Mouse (Mus musculus) MEL (cell line): ENCODE data around the gene Tnfsf12. TPM values are rescaled to one million over a fixed set of nuclear protein-coding genes. Genes with fewer than 3 reads are reported as not detected.

Source experiments
- DNase-seq: peaks from one replicate; pipeline ENCODE4 v3.0.0; 2011; ENCODE audit warnings: low read depth, low spot score
- H3K27ac ChIP-seq: 2 replicates; pipeline ENCODE4 v1.5.1; 2012; ENCODE audit warnings: low read depth, mild to moderate bottlenecking, control low read depth, low read length, moderate library complexity; ENCODE audit not compliant: control insufficient read depth
- H3K27me3 ChIP-seq, 2 experiments: fragments of 150-350 bp in 1 of 2; sonication (generic) in 1 of 2; 2 replicates each; pipeline ENCODE4 v1.6.1; 2012; ENCODE audit warnings: low read length in 2 of 2, mild to moderate bottlenecking in 2 of 2, improper control_type of control experiment in 1 of 2, moderate library complexity in 1 of 2; ENCODE audit not compliant: insufficient read depth in 2 of 2, control insufficient read depth in 1 of 2
- H3K36me3 ChIP-seq, 2 experiments: 2 replicates each; pipeline ENCODE4 v1.6.1; 2012 to 2014; ENCODE audit warnings: low read length in 2 of 2, improper control_type of control experiment in 1 of 2, inconsistent platforms in 1 of 2, mild to moderate bottlenecking in 1 of 2; ENCODE audit not compliant: insufficient read depth in 2 of 2, control insufficient read depth in 1 of 2
- H3K4me1 ChIP-seq, 2 experiments: fragments of 150-350 bp in 1 of 2; sonication (generic) in 1 of 2; 2 replicates each; pipeline ENCODE4 v1.6.1; 2012; ENCODE audit warnings: low read length in 2 of 2, improper control_type of control experiment in 1 of 2, mild to moderate bottlenecking in 1 of 2; ENCODE audit not compliant: insufficient read depth in 2 of 2, control insufficient read depth in 1 of 2
- H3K4me3 ChIP-seq, 2 experiments: fragments of 150-350 bp in 1 of 2; sonication (generic) in 1 of 2; 2 replicates each; pipeline ENCODE4 v1.5.1; 2012; ENCODE audit warnings: low read depth in 2 of 2, low read length in 2 of 2, mild to moderate bottlenecking in 2 of 2, moderate library complexity in 2 of 2, control low read depth in 1 of 2, improper control_type of control experiment in 1 of 2; ENCODE audit not compliant: control insufficient read depth in 1 of 2, insufficient read depth in 1 of 2
- H3K79me2 ChIP-seq: 2 replicates; pipeline ENCODE4 v1.6.1; 2012; ENCODE audit warnings: mild to moderate bottlenecking, low read length, moderate library complexity; ENCODE audit not compliant: control insufficient read depth, poor library complexity, insufficient read depth
- H3K9ac ChIP-seq: 2 replicates; pipeline ENCODE4 v1.6.1; 2012; ENCODE audit warnings: low read depth, mild to moderate bottlenecking, control low read depth, low read length, moderate library complexity; ENCODE audit not compliant: control insufficient read depth, poor library complexity, severe bottlenecking
- H3K9me3 ChIP-seq: fragments of 150-350 bp; sonication (generic); replicated peaks from 2 replicates; pipeline ENCODE4 v1.6.1; 2012; ENCODE audit warnings: mild to moderate bottlenecking, low read length, improper control_type of control experiment, moderate library complexity; ENCODE audit not compliant: insufficient read depth
- BHLHE40 ChIP-seq: IDR thresholded peaks from 2 replicates; pipeline ENCODE4 v1.6.1; 2012; ENCODE audit warnings: low read depth, mild to moderate bottlenecking, inconsistent platforms, low read length, improper control_type of control experiment, borderline replicate concordance
- CHD1 ChIP-seq: IDR thresholded peaks from 2 replicates; pipeline ENCODE4 v1.6.1; 2012; ENCODE audit warnings: low read depth, mild to moderate bottlenecking, inconsistent platforms, low read length, improper control_type of control experiment
- CHD2 ChIP-seq: IDR thresholded peaks from 2 replicates; pipeline ENCODE4 v1.6.1; 2011; ENCODE audit warnings: low read length, improper control_type of control experiment
- CTCF ChIP-seq, 3 experiments: IDR thresholded peaks in 2 of 3; conservative IDR thresholded peaks in 1 of 3; 2 replicates each; pipeline ENCODE4 v1.5.1; 2011 to 2012; ENCODE audit warnings: low read length in 3 of 3, low read depth in 2 of 3, mild to moderate bottlenecking in 2 of 3, improper control_type of control experiment in 1 of 3, inconsistent platforms in 1 of 3, mixed read lengths in 1 of 3, moderate library complexity in 1 of 3; ENCODE audit not compliant: control insufficient read depth in 1 of 3, insufficient read depth in 1 of 3, poor library complexity in 1 of 3, severe bottlenecking in 1 of 3
- E2F4 ChIP-seq: IDR thresholded peaks from 2 replicates; pipeline ENCODE4 v1.6.1; 2011; ENCODE audit warnings: low read depth, low read length, improper control_type of control experiment, borderline replicate concordance
- ELF1 ChIP-seq: IDR thresholded peaks from 2 replicates; pipeline ENCODE4 v1.6.1; 2014; ENCODE audit warnings: low read depth, mild to moderate bottlenecking, inconsistent platforms, low read length, improper control_type of control experiment, moderate library complexity
- EP300 ChIP-seq, 2 experiments: IDR thresholded peaks; 2 replicates each; pipeline ENCODE4 v1.6.1; 2011; ENCODE audit warnings: improper control_type of control experiment in 2 of 2, low read length in 2 of 2, low read depth in 1 of 2, mild to moderate bottlenecking in 1 of 2
- ETS1 ChIP-seq: IDR thresholded peaks from 2 replicates; pipeline ENCODE4 v1.6.1; 2012; ENCODE audit warnings: low read depth, mild to moderate bottlenecking, inconsistent platforms, low read length, improper control_type of control experiment, moderate library complexity
- GABPA ChIP-seq: IDR thresholded peaks from 2 replicates; pipeline ENCODE4 v1.6.1; 2012; ENCODE audit warnings: low read depth, mild to moderate bottlenecking, inconsistent platforms, low read length, improper control_type of control experiment, moderate library complexity
- HCFC1 ChIP-seq: IDR thresholded peaks from 2 replicates; pipeline ENCODE4 v1.6.1; 2012; ENCODE audit warnings: low read depth, mild to moderate bottlenecking, inconsistent platforms, low read length, improper control_type of control experiment, moderate library complexity
- JUND ChIP-seq: IDR thresholded peaks from 2 replicates; pipeline ENCODE4 v1.6.1; 2011; ENCODE audit warnings: low read depth, mild to moderate bottlenecking, improper control_type of control experiment, low read length
- KAT2A ChIP-seq: conservative IDR thresholded peaks from 2 replicates; pipeline ENCODE4 v1.6.1; 2012; ENCODE audit warnings: low read depth, low read length, improper control_type of control experiment, inconsistent platforms
- MAX ChIP-seq: IDR thresholded peaks from 2 replicates; pipeline ENCODE4 v1.6.1; 2011; ENCODE audit warnings: low read length, improper control_type of control experiment
- MAZ ChIP-seq: IDR thresholded peaks from 2 replicates; pipeline ENCODE4 v1.6.1; 2012; ENCODE audit warnings: low read depth, mild to moderate bottlenecking, inconsistent platforms, low read length, improper control_type of control experiment
- MXI1 ChIP-seq: IDR thresholded peaks from 2 replicates; pipeline ENCODE4 v1.6.1; 2011; ENCODE audit warnings: mild to moderate bottlenecking, low read depth, low read length, improper control_type of control experiment
- MYC ChIP-seq: IDR thresholded peaks from 2 replicates; pipeline ENCODE4 v1.6.1; 2011; ENCODE audit warnings: low read depth, mild to moderate bottlenecking, low read length, improper control_type of control experiment, moderate library complexity
- NELFE ChIP-seq: IDR thresholded peaks from 2 replicates; pipeline ENCODE4 v1.6.1; 2011; ENCODE audit warnings: low read depth, low read length, improper control_type of control experiment
- NRF1 ChIP-seq: IDR thresholded peaks from 2 replicates; pipeline ENCODE4 v1.6.1; 2014; ENCODE audit warnings: low read depth, mild to moderate bottlenecking, inconsistent platforms, low read length, improper control_type of control experiment, moderate library complexity; ENCODE audit not compliant: poor library complexity, insufficient read depth, severe bottlenecking
- POLR2AphosphoS5 ChIP-seq: IDR thresholded peaks from 2 replicates; pipeline ENCODE4 v1.6.1; 2012; ENCODE audit warnings: low read depth, borderline replicate concordance, mild to moderate bottlenecking, inconsistent platforms, low read length, moderate library complexity, mixed read lengths
- RAD21 ChIP-seq: IDR thresholded peaks from 2 replicates; pipeline ENCODE4 v1.6.1; 2011; ENCODE audit warnings: mild to moderate bottlenecking, low read depth, low read length, improper control_type of control experiment
- RCOR1 ChIP-seq: IDR thresholded peaks from 2 replicates; pipeline ENCODE4 v1.6.1; 2012; ENCODE audit warnings: low read depth, mild to moderate bottlenecking, inconsistent platforms, low read length, improper control_type of control experiment
- SIN3A ChIP-seq: IDR thresholded peaks from 2 replicates; pipeline ENCODE4 v1.6.1; 2012; ENCODE audit warnings: low read length, improper control_type of control experiment, inconsistent platforms
- SMC3 ChIP-seq: IDR thresholded peaks from 2 replicates; pipeline ENCODE4 v1.6.1; 2011; ENCODE audit warnings: low read depth, low read length, improper control_type of control experiment
- TAL1 ChIP-seq: IDR thresholded peaks from 2 replicates; pipeline ENCODE4 v1.6.1; 2012; ENCODE audit warnings: mild to moderate bottlenecking, inconsistent platforms, low read length, moderate library complexity, mixed read lengths
- TBP ChIP-seq: IDR thresholded peaks from 2 replicates; pipeline ENCODE4 v1.8.0; 2011; ENCODE audit warnings: low read depth, low read length, improper control_type of control experiment
- UBTF ChIP-seq: IDR thresholded peaks from 2 replicates; pipeline ENCODE4 v1.6.1; 2012; ENCODE audit warnings: low read depth, mild to moderate bottlenecking, inconsistent platforms, low read length, improper control_type of control experiment, moderate library complexity, borderline replicate concordance; ENCODE audit not compliant: insufficient read depth
- USF1 ChIP-seq: IDR thresholded peaks from 2 replicates; pipeline ENCODE4 v1.6.1; 2014; ENCODE audit warnings: low read depth, mild to moderate bottlenecking, inconsistent platforms, low read length, improper control_type of control experiment, moderate library complexity
- USF2 ChIP-seq, 2 experiments: IDR thresholded peaks; 2 replicates each; pipeline ENCODE4 v1.6.1; 2011 to 2012; ENCODE audit warnings: improper control_type of control experiment in 2 of 2, low read length in 2 of 2, borderline replicate concordance in 1 of 2, inconsistent platforms in 1 of 2, low read depth in 1 of 2, mild to moderate bottlenecking in 1 of 2; ENCODE audit not compliant: insufficient read depth in 1 of 2
- ZMIZ1 ChIP-seq: IDR thresholded peaks from 2 replicates; pipeline ENCODE4 v1.6.1; 2012; ENCODE audit warnings: low read depth, mild to moderate bottlenecking, inconsistent platforms, low read length, improper control_type of control experiment, moderate library complexity
- ZNF384 ChIP-seq: IDR thresholded peaks from 2 replicates; pipeline ENCODE4 v1.6.1; 2012; ENCODE audit warnings: low read depth, mild to moderate bottlenecking, inconsistent platforms, low read length, improper control_type of control experiment
- polyA plus RNA-seq, 2 experiments: library from polyadenylated mRNA; stranded (reverse) in 1 of 2; unstranded in 1 of 2; fragments of >175 nt in 1 of 2; fragments of >200 nt in 1 of 2; gene quantifications; 2 replicates each; pipeline versions ENCODE4 v1.2.1 to v1.2.4; 2012; ENCODE audit warnings: low replicate concordance in 2 of 2, low read depth in 1 of 2; ENCODE audit not compliant: insufficient read length in 2 of 2, insufficient read depth in 1 of 2, missing spikeins in 1 of 2
- total RNA-seq: library from RNA; depleted of rRNA; stranded (reverse); fragments of 300-350 nt; gene quantifications from 2 replicates; pipeline ENCODE4 v1.2.3, GENCODE M21; 2012

Tnfsf12 gene
- total and polyA plus RNA-seq, 3 experiments, result 0.10 TPM; not detected in 2

DNA sequence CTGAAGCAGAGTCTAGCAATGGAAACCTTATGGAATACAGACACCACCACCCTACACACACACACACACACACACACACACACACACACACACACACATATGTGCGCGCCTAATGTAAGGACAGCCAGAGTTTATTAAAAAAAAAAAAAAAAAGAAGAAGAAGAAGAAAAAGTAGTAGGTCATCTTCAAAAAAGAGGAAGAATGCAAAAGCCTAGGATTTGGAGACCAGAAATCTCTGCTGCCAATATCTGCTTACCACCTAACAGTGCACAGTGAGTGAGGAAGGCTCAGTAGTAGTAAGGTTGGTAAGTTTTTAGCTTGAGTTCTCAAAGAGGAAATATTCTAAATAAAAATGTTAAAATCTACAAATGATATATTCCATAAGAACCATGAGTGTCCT, 16.5 kb downstream of the Tnfsf12 start:
- H3K27ac ChIP-seq, result no peak overlapping the region
- H3K27me3 ChIP-seq, result no peaks in the 10 kb centered on the region
- DNase-seq, result peak; percentile 46
- H3K79me2 ChIP-seq, result peaks cover 25% of the 10 kb centered on the region
- TF ChIP-seq EP300 (IDR thresholded peaks at IDR 0.05; ENCODE audit: low read depth in 1 of 2, low read length in 2 of 2) (no peak), RCOR1 (peak; percentile 79), ZNF384 (peak; percentile 78), MXI1 (0 out of 2 replicates have a peak, but pooled peaks have one; percentile 34), MYC (0 out of 2 replicates have a peak, but pooled peaks have one; percentile 20)
- no peak overlapping the region for H3K4me3 ChIP-seq
- H3K9me3 ChIP-seq, result no peaks in the 10 kb centered on the region
- H3K36me3 ChIP-seq, result peaks cover 18 to 22% of the 10 kb centered on the region in 2 experiments
- peaks cover 6 to 8% of the 10 kb centered on the region in 2 experiments; a peak in 3 of 4 replicates for H3K4me1 ChIP-seq
- no peak overlapping the region for H3K9ac ChIP-seq

- Histone ChIP-seq H3K36me3 (peaks cover 22 to 26% of the 10 kb centered on the region in 2 experiments), H3K4me1 (peaks cover 0 to 15% of the 10 kb centered on the region in 2 experiments; a peak in 1 of 4 replicates), H3K9me3 (no peaks in the 10 kb centered on the region), H3K79me2 (peaks cover 37% of the 10 kb centered on the region), H3K9ac (peak within 1 kb of the TSS; percentile 100), H3K27me3 (no peaks in the 10 kb centered on the region), H3K27ac (peak within 1 kb of the TSS; percentile 96), H3K4me3 (peak within 1 kb of the TSS; percentile 61 to 98)
- DNase-seq, result peak; percentile 100
- peak; percentile 88; the same call in 1 of the 2 replicates for TF ChIP-seq POLR2AphosphoS5
- TF ChIP-seq CHD2, result peak; percentile 83
- no peak for TF ChIP-seq RAD21
- TF ChIP-seq UBTF, result no peak
- no peak for TF ChIP-seq E2F4
- TF ChIP-seq CHD1, result no peak
- TF ChIP-seq TBP, result peak; percentile 99
- peak; percentile 99 for TF ChIP-seq MXI1
- TF ChIP-seq EP300 (IDR thresholded peaks at IDR 0.05; ENCODE audit: low read depth in 1 of 2, low read length in 2 of 2), result peak in 1 of 2 experiments; percentile 44; a peak in 2 of 4 replicates
- peak; percentile 97 for TF ChIP-seq USF1
- 0 out of 2 replicates have a peak, but pooled peaks have one; percentile 25 for TF ChIP-seq NRF1
- TF ChIP-seq ELF1, result peak; percentile 94
- TF ChIP-seq SMC3, result no peak; the same call in 1 of the 2 replicates
- TF ChIP-seq MAX, result peak; percentile 100
- no peak for TF ChIP-seq TAL1
- TF ChIP-seq GABPA, result no peak
- TF ChIP-seq KAT2A, result peak; percentile 73
- TF ChIP-seq MYC, result peak; percentile 100
- 0 out of 2 replicates have a peak, but pooled peaks have one; percentile 33 for TF ChIP-seq MAZ
- TF ChIP-seq SIN3A, result peak; percentile 96
- no peak for TF ChIP-seq CTCF (IDR thresholded peaks at IDR 0.05 in 2 of 3, conservative IDR thresholded peaks at IDR 0.05 in 1 of 3; ENCODE audit: control insufficient read depth in 1 of 3, insufficient read depth in 1 of 3, low read depth in 2 of 3, low read length in 3 of 3, poor library complexity in 1 of 3, severe bottlenecking in 1 of 3)
- peak; percentile 52 to 76 for TF ChIP-seq USF2 (IDR thresholded peaks at IDR 0.05; ENCODE audit: borderline replicate concordance in 1 of 2, insufficient read depth in 1 of 2, low read depth in 1 of 2, low read length in 2 of 2)
- TF ChIP-seq HCFC1, result peak; percentile 92
- peak; percentile 100 for TF ChIP-seq ZMIZ1
- no peak for TF ChIP-seq JUND
- peak; percentile 54; the same call in 1 of the 2 replicates for TF ChIP-seq ETS1
- peak; percentile 100 for TF ChIP-seq NELFE
- TF ChIP-seq BHLHE40, result peak; percentile 98
These were observed 23.4 kb downstream of the Tnfsf12 start, which contains the start of gene Eif4a1 for GRCm38 (mm10) chr11:69672211-69672706. Gene Eif4a1 (minus strand): TSS chr11:69672423.
